Mouse (Mus musculus) adrenal gland, adult 8-10 months (tissue): ENCODE data around the gene Gins2. TPM values are rescaled to one million over a fixed set of nuclear protein-coding genes. Genes with fewer than 3 reads are reported as not detected.

Source experiments
- DNase-seq: peaks from one replicate; pipeline ENCODE4 v3.0.0; 2022
- total RNA-seq, 4 experiments: library from RNA; stranded (reverse); gene quantifications; 2 replicates each; pipeline ENCODE4 v1.2.4; 2022

The Gins2 gene
- total RNA-seq, 4 experiments from 2014 or later, result 5.2 to 10.0 (median 6.5) TPM

GRCm38 (mm10) chr8:120563851-120564837, 25.0 kb downstream of the Gins2 start:
- peak; percentile 89 for DNase-seq

- DNase-seq, result no peak
Measured at GRCm38 (mm10) chr8:120563348-120563724, 25.8 kb downstream of the Gins2 start.

- DNase-seq, result no peak
Measured at GRCm38 (mm10) chr8:120562680-120563347, 26.3 kb downstream of the Gins2 start.

- no peak for DNase-seq
Measured at GRCm38 (mm10) chr8:120561539-120562435, 27.3 kb downstream of the Gins2 start.

- no peak for DNase-seq
Measured at GRCm38 (mm10) chr8:120560535-120560934, 28.6 kb downstream of the Gins2 start.

GRCm38 (mm10) chr8:120559654-120560053, 29.4 kb downstream of the Gins2 start:
- no peak for DNase-seq

GRCm38 (mm10) chr8:120558162-120558561, 30.9 kb downstream of the Gins2 start:
- DNase-seq, result no peak

- no peak for DNase-seq
Measured at GRCm38 (mm10) chr8:120557170-120557965, 31.7 kb downstream of the Gins2 start.

GRCm38 (mm10) chr8:120556198-120556892, 32.8 kb downstream of the Gins2 start:
- DNase-seq, result no peak

GRCm38 (mm10) chr8:120554466-120555039, 34.6 kb downstream of the Gins2 start:
- DNase-seq, result no peak

- DNase-seq, result no peak
Measured at GRCm38 (mm10) chr8:120553441-120554123, 35.5 kb downstream of the Gins2 start.

- DNase-seq, result no peak
Measured at GRCm38 (mm10) chr8:120552509-120552908, 36.6 kb downstream of the Gins2 start.

- no peak for DNase-seq
Measured at GRCm38 (mm10) chr8:120551677-120551980, 37.5 kb downstream of the Gins2 start.

GRCm38 (mm10) chr8:120550937-120551676, 38.0 kb downstream of the Gins2 start:
- no peak for DNase-seq

GRCm38 (mm10) chr8:120550430-120550829, 38.7 kb downstream of the Gins2 start:
- DNase-seq, result no peak

GRCm38 (mm10) chr8:120549922-120550321, 39.2 kb downstream of the Gins2 start:
- no peak for DNase-seq

GRCm38 (mm10) chr8:120549321-120549921, 39.7 kb downstream of the Gins2 start:
- DNase-seq, result no peak

- DNase-seq, result no peak
Measured at GRCm38 (mm10) chr8:120548313-120548761, 40.8 kb downstream of the Gins2 start.

GRCm38 (mm10) chr8:120547562-120547961, 41.5 kb downstream of the Gins2 start:
- no peak for DNase-seq
